Mouse (Mus musculus): ENCODE measurements at regions not wholly inside any gene's neighbourhood (a gene's known extent, or its start where the extent isn't known, plus 50 kb on each side); places are given as distances from the start of the nearest gene placed in this dataset.

- no peak for TF ChIP-seq CTCF (IDR thresholded peaks at IDR 0.05; ENCODE audit: borderline replicate concordance, insufficient read depth, low read length)
- no peak for TF ChIP-seq POLR2A (IDR thresholded peaks at IDR 0.05; ENCODE audit: low read depth, low read length)
Observed at GRCm38 (mm10) chr13:37667386-37667785, 110.8 kb upstream of the Rreb1 start.

All from embryonic fibroblast, embryonic 13.5 days (primary cell).